In genomic region chr6:93716686-93717625, GRCm38 (mm10) we compare ENCODE assay signal across 10 mouse cellular contexts.
DNase-seq lines count a peak whose midpoint lies in the region; ATAC-seq and TF ChIP-seq lines count a peak whose summit lies in the region.
"Had no signal": no experiment of that assay in that cellular context is flagged by ENCODE, and none has a peak within 500 bp of the region (broad histone marks: within the 10 kb centered on the region; RNA-seq: fewer than 3 reads in every experiment).

No protein-coding gene starts in this region.

- H3K9ac ChIP-seq in ES-Bruce4 (ENCODE audit: low read depth, poor library complexity, severe bottlenecking) = peak overlapping the region; percentile 58
- peak overlapping the region; percentile 18; the same call in 1 of the 2 replicates for H3K9ac ChIP-seq in forebrain, embryonic 14.5 days (ENCODE audit: low read length)
- H3K9ac ChIP-seq in liver, postnatal 0 days (replicated peaks) = no peak overlapping the region

- TF ChIP-seq CTCF in ES-Bruce4 (IDR thresholded peaks at IDR 0.05; ENCODE audit: low read depth, low read length) = no peak
- no peak for TF ChIP-seq CTCF in liver, postnatal 0 days (IDR thresholded peaks at IDR 0.05; ENCODE audit: low read depth)
- no peak for TF ChIP-seq CTCF in kidney, adult 2 months (conservative IDR thresholded peaks at IDR 0.05; ENCODE audit: insufficient read depth, insufficient read length, low read depth, low read length)

- H3K4me2 ChIP-seq in forebrain, embryonic 14.5 days (ENCODE audit: low read length) = peak overlapping the region; percentile 44
- peak overlapping the region; percentile 47 for H3K4me2 ChIP-seq in liver, postnatal 0 days (ENCODE audit: low read depth, low read length)

- intact Hi-C loops in heart, postnatal 25 days (cut with DNase I) = no loop called here

- peaks cover 19% of the 10 kb centered on the region; the same call in 1 of the 2 replicates for H3K27me3 ChIP-seq in heart, embryonic 10.5 days (ENCODE audit: insufficient read depth, poor library complexity, severe bottlenecking)
- no peaks in the 10 kb centered on the region for H3K27me3 ChIP-seq in ES-Bruce4 (ENCODE audit: control insufficient read depth, insufficient read depth, low read length, poor library complexity, severe bottlenecking)
- H3K27me3 ChIP-seq in forebrain, embryonic 14.5 days (replicated peaks; ENCODE audit: control insufficient read depth, insufficient read depth, low read length) = no peaks in the 10 kb centered on the region
- H3K27me3 ChIP-seq in liver, postnatal 0 days (ENCODE audit: insufficient read depth, low read length) = no peaks in the 10 kb centered on the region
- H3K27me3 ChIP-seq in kidney, adult 2 months (replicated peaks; ENCODE audit: control insufficient read depth, insufficient read depth, low read length) = no peaks in the 10 kb centered on the region

- 0 out of 2 replicates have a peak, but pooled peaks have one; percentile 55 for TF ChIP-seq EP300 in ES-Bruce4 (IDR thresholded peaks at IDR 0.05; ENCODE audit: insufficient read depth, low read depth, low read length)
- TF ChIP-seq EP300 in liver, postnatal 0 days (IDR thresholded peaks at IDR 0.05; ENCODE audit: low read depth) = no peak

- peak overlapping the region; percentile 49 for H3K4me3 ChIP-seq in heart, embryonic 10.5 days
- H3K4me3 ChIP-seq in ES-Bruce4 (ENCODE audit: low read depth, low read length) = peak overlapping the region; percentile 41
- H3K4me3 ChIP-seq in forebrain, embryonic 14.5 days (ENCODE audit: low read depth, low read length) = peak overlapping the region; percentile 8
- H3K4me3 ChIP-seq in liver, postnatal 0 days (ENCODE audit: low read depth, low read length) = no peak overlapping the region
- no peak overlapping the region for H3K4me3 ChIP-seq in kidney, adult 2 months (ENCODE audit: insufficient read depth, low read depth, low read length)

- H3K27ac ChIP-seq in heart, embryonic 10.5 days = no peak overlapping the region; the same call in 1 of the 2 replicates
- peak overlapping the region; percentile 82 for H3K27ac ChIP-seq in ES-Bruce4 (ENCODE audit: insufficient read depth, low read length)
- no peak overlapping the region for H3K27ac ChIP-seq in forebrain, embryonic 14.5 days (ENCODE audit: low read depth, low read length)
- H3K27ac ChIP-seq in liver, postnatal 0 days (ENCODE audit: low read depth) = no peak overlapping the region
- H3K27ac ChIP-seq in kidney, adult 2 months (ENCODE audit: insufficient read depth, low read depth, low read length) = no peak overlapping the region
- H3K27ac ChIP-seq: macrophage had no signal

- no peak for TF ChIP-seq POLR2A in ES-Bruce4 (IDR thresholded peaks at IDR 0.05; ENCODE audit: insufficient read depth, low read length)
- no peak for TF ChIP-seq POLR2A in kidney, adult 2 months (IDR thresholded peaks at IDR 0.05; ENCODE audit: low read depth, low read length)

- H3K4me1 ChIP-seq in heart, embryonic 10.5 days = peaks cover 31% of the 10 kb centered on the region
- H3K4me1 ChIP-seq in ES-Bruce4 (ENCODE audit: control insufficient read depth, insufficient read depth, low read length) = peaks cover 8% of the 10 kb centered on the region
- peaks cover 21% of the 10 kb centered on the region for H3K4me1 ChIP-seq in forebrain, embryonic 14.5 days (ENCODE audit: control insufficient read depth, insufficient read depth, low read length)
- 0 out of 2 replicates have a peak, but pooled peaks cover 2% of the 10 kb centered on the region for H3K4me1 ChIP-seq in liver, postnatal 0 days (ENCODE audit: insufficient read depth)
- H3K4me1 ChIP-seq in kidney, adult 2 months (ENCODE audit: control insufficient read depth, insufficient read depth, low read length) = no peaks in the 10 kb centered on the region

- ATAC-seq in forebrain, embryonic 14.5 days = peak; percentile 50; the same call in 1 of the 2 replicates
- ATAC-seq in liver, postnatal 0 days = no peak

- no peaks in the 10 kb centered on the region for H3K36me3 ChIP-seq in heart, embryonic 10.5 days
- no peaks in the 10 kb centered on the region for H3K36me3 ChIP-seq in ES-Bruce4 (ENCODE audit: control insufficient read depth, insufficient read depth, low read length, poor library complexity, severe bottlenecking)
- H3K36me3 ChIP-seq in forebrain, embryonic 14.5 days (ENCODE audit: control insufficient read depth, insufficient read depth, low read length) = no peaks in the 10 kb centered on the region
- H3K36me3 ChIP-seq in liver, postnatal 0 days (replicated peaks; ENCODE audit: insufficient read depth, low read length) = no peaks in the 10 kb centered on the region
- no peaks in the 10 kb centered on the region for H3K36me3 ChIP-seq in kidney, adult 2 months (ENCODE audit: control insufficient read depth, insufficient read depth, low read length)

- no peaks in the 10 kb centered on the region for H3K9me3 ChIP-seq in heart, embryonic 10.5 days
- no peaks in the 10 kb centered on the region for H3K9me3 ChIP-seq in ES-Bruce4 (replicated peaks; ENCODE audit: control insufficient read depth, insufficient read depth, low read length, poor library complexity, severe bottlenecking)
- H3K9me3 ChIP-seq in forebrain, embryonic 14.5 days (replicated peaks; ENCODE audit: control insufficient read depth, low read length) = no peaks in the 10 kb centered on the region
- H3K9me3 ChIP-seq in liver, postnatal 0 days (ENCODE audit: low read length) = no peaks in the 10 kb centered on the region

- no peak for DNase-seq in heart, embryonic 10.5 days (ENCODE audit: low spot score)
- DNase-seq in heart, postnatal 25 days (ENCODE audit: low spot score) = no peak
- DNase-seq in forebrain, embryonic 14.5 days (ENCODE audit: low spot score) = peak; percentile 55
- DNase-seq in liver, postnatal 0 days = no peak
- no peak for DNase-seq in right cerebral cortex, postnatal 25 days
- DNase-seq in layer of hippocampus, postnatal 25 days (ENCODE audit: extremely low spot score in 1 of 2, low spot score in 1 of 2) = no peak
- DNase-seq in kidney, adult 2 months = no peak
- DNase-seq: cerebellum, adult 11-12 months had no signal

- 9% methylated on average over 24 of the region's 24 CpGs for WGBS in heart, embryonic 10.5 days
- 6% methylated on average over 24 of the region's 24 CpGs for WGBS in forebrain, embryonic 14.5 days
- 13% methylated on average over 24 of the region's 24 CpGs for WGBS in liver, postnatal 0 days (ENCODE audit: insufficient replicate concordance)
- 19% methylated on average over 24 of the region's 24 CpGs for WGBS in kidney, adult 2 months

Comparison
In these comparisons a context has a peak if more than half of its experiments do, and no peak if none do; other contexts are left out.
1. H3K4me3 ChIP-seq: peak in heart, embryonic 10.5 days (single experiment), ES-Bruce4 (single experiment) and forebrain, embryonic 14.5 days (single experiment); none in liver, postnatal 0 days (single experiment) and kidney, adult 2 months (single experiment).